Mouse (Mus musculus): ENCODE measurements around the gene Mgat3. TPM values are rescaled to one million over a fixed set of nuclear protein-coding genes. Genes with fewer than 3 reads are reported as not detected.
A peak's percentile ranks its signal among the peaks of the same experiment; 100 is the strongest.

The Mgat3 gene
- polyA plus RNA-seq, 1 experiment from 2014 or later: 5.8 TPM

DNA sequence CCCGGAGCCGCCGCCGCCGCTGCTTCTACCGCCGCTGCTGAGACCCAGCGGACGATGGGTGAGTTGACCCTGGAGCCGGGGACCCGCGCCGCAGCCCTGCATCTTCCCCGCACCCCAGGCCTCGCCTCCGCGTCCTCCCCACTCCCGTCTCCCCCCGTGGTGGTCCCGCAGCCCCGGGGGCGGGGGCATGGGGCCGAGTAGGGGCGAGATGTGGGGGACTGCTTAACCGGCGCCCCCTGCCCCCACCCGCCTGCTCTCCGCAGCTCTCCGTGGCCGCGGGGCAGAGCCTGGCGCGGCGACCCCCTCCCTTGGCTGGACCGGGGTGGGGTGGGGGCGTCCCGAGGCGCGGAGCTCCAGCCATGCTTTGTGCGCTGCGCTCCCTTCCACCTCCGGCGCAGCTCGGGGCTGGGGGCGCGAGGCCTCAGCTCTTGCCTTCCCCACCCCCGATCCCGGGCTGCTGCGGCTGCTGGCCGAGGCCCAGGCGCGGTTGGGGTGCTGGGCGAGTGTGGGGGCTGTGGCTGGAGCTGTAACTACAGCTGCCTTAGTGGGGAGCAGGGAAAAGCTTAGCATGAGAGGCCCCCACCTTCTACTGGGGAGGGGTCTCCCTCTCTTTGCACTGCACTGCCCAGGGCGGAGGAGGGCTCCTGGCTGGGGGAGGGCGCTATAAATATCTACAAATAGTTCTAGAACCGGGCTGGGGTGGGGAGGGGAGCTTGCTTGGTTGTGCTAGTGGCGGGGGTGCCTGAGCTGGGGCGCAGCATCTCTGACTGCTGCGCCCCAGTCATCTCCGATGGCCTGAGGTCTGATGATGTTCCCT lies 468 bp downstream of the Mgat3 start:
- ATAC-seq (ENCODE audit: low FRiP score, low TSS enrichment): no peak; the same call in 1 of the 2 replicates
- no peaks in the 10 kb centered on the region for H3K27me3 ChIP-seq (ENCODE audit: control insufficient read depth, insufficient read depth, low read length)
- H3K27ac ChIP-seq (replicated peaks): peak overlapping the region; percentile 86
- peak overlapping the region; percentile 96 for H3K4me2 ChIP-seq (replicated peaks; ENCODE audit: low read depth)
- 3% methylated on average over 28 of the region's 60 CpGs for WGBS
- H3K36me3 ChIP-seq (ENCODE audit: control insufficient read depth, insufficient read depth, low read length): no peaks in the 10 kb centered on the region
- 0 out of 2 replicates have a peak, but pooled peaks cover 4% of the 10 kb centered on the region for H3K4me1 ChIP-seq (replicated peaks; ENCODE audit: control insufficient read depth, insufficient read depth)
- H3K4me3 ChIP-seq (ENCODE audit: low read depth, low read length): peak overlapping the region; percentile 80
- H3K9ac ChIP-seq (ENCODE audit: low read length): peak overlapping the region; percentile 83
- no peaks in the 10 kb centered on the region for H3K9me3 ChIP-seq (ENCODE audit: control insufficient read depth, low read length)
- TF ChIP-seq EP300 (optimal IDR thresholded peaks at IDR 0.05) (no peak), CTCF (IDR thresholded peaks at IDR 0.05; ENCODE audit: low read depth) (no peak)
- peak; percentile 48 for DNase-seq (ENCODE audit: low spot score)

DNA sequence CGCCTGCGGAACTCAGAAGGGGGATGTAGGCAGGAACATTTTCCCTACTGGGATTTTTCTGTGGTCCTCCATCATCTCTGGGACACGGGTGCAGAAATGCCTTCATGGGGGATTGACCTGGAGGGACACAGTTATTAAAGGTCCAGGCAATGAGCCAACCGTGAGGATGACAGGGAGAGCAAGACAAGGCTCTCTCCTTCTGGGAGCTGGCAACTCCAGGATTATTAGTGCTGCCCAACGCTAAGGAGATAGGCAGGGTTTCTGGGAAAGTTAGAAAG lies 1.0 kb downstream of the Mgat3 start:
- 0 out of 2 replicates have a peak overlapping the region, but pooled peaks have one; percentile 86 for H3K27ac ChIP-seq (replicated peaks)
- no peaks in the 10 kb centered on the region for H3K27me3 ChIP-seq (ENCODE audit: control insufficient read depth, insufficient read depth, low read length)
- peak overlapping the region; percentile 96 for H3K4me2 ChIP-seq (replicated peaks; ENCODE audit: low read depth)
- ATAC-seq (ENCODE audit: low FRiP score, low TSS enrichment) (no peak), DNase-seq (ENCODE audit: low spot score) (no peak)
- H3K4me1 ChIP-seq (replicated peaks; ENCODE audit: control insufficient read depth, insufficient read depth): 0 out of 2 replicates have a peak, but pooled peaks cover 4% of the 10 kb centered on the region
- TF ChIP-seq EP300 (optimal IDR thresholded peaks at IDR 0.05) (no peak), CTCF (IDR thresholded peaks at IDR 0.05; ENCODE audit: low read depth) (no peak)
- H3K9ac ChIP-seq (ENCODE audit: low read length): peak overlapping the region; percentile 83
- peak overlapping the region; percentile 80 for H3K4me3 ChIP-seq (ENCODE audit: low read depth, low read length)
- no peaks in the 10 kb centered on the region for H3K36me3 ChIP-seq (ENCODE audit: control insufficient read depth, insufficient read depth, low read length)
- H3K9me3 ChIP-seq (ENCODE audit: control insufficient read depth, low read length): no peaks in the 10 kb centered on the region
- WGBS: 9% methylated on average over 5 of the region's 5 CpGs

DNA sequence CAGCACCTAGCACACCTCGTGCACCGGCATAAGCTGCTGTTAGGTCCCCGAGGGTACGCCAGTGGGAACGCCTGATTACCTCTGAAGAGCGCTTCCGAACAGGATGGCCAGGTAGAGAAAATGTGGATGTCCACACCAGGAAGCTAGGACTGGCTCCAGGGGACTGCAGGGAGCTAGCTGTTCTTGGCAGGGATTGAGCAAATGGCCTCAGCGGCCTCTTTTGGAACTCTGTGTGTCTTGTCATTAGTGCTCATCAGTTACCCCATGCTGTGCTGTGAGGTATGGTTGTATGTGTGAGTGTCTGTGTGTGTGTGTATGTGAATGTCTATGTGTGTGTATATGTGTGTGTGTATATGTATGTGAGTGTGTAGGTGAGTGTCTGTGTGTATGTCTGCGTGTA lies 1.8 kb downstream of the Mgat3 start:
- peak overlapping the region; percentile 96 for H3K4me2 ChIP-seq (replicated peaks; ENCODE audit: low read depth)
- ATAC-seq (ENCODE audit: low FRiP score, low TSS enrichment): no peak

DNA sequence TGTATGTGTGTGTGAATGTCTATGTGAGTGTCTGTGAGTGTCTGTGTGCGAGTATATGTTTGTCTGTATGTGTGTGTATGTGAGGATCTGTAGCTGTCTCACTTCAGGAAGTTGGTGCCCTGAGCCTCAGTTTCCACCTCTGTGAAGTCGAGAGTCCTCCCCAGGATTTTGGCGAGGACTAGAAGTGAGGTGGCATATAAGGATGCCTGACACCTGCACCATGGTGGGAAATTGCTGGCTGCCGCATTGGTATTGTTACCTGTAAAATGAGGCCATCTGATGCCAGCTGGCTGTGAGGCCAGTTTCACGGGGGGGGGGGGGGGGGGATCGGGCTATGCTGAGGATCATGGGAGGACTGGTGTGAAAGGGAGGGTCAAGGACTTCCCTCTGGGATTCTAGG lies 2.2 kb downstream of the Mgat3 start:
- TF ChIP-seq EP300 (optimal IDR thresholded peaks at IDR 0.05) (no peak), CTCF (IDR thresholded peaks at IDR 0.05; ENCODE audit: low read depth) (no peak)
- H3K4me1 ChIP-seq (replicated peaks; ENCODE audit: control insufficient read depth, insufficient read depth): 0 out of 2 replicates have a peak, but pooled peaks cover 4% of the 10 kb centered on the region
- no peaks in the 10 kb centered on the region for H3K27me3 ChIP-seq (ENCODE audit: control insufficient read depth, insufficient read depth, low read length)
- ATAC-seq (ENCODE audit: low FRiP score, low TSS enrichment): no peak
- no peak for DNase-seq (ENCODE audit: low spot score)
- H3K4me2 ChIP-seq (replicated peaks; ENCODE audit: low read depth): 0 out of 2 replicates have a peak overlapping the region, but pooled peaks have one; percentile 5
- H3K9me3 ChIP-seq (ENCODE audit: control insufficient read depth, low read length): no peaks in the 10 kb centered on the region
- WGBS: 72% methylated on average over 4 of the region's 6 CpGs
- H3K4me3 ChIP-seq (ENCODE audit: low read depth, low read length): no peak overlapping the region
- H3K36me3 ChIP-seq (ENCODE audit: control insufficient read depth, insufficient read depth, low read length): no peaks in the 10 kb centered on the region
- H3K9ac ChIP-seq (ENCODE audit: low read length): no peak overlapping the region
- no peak overlapping the region for H3K27ac ChIP-seq (replicated peaks)

More for the DNA sequence above, 1.8 kb downstream of the Mgat3 start:
- DNase-seq (ENCODE audit: low spot score): no peak
- TF ChIP-seq CTCF (IDR thresholded peaks at IDR 0.05; ENCODE audit: low read depth): no peak
- no peak for TF ChIP-seq EP300 (optimal IDR thresholded peaks at IDR 0.05)
- 0 out of 2 replicates have a peak, but pooled peaks cover 4% of the 10 kb centered on the region for H3K4me1 ChIP-seq (replicated peaks; ENCODE audit: control insufficient read depth, insufficient read depth)
- no peaks in the 10 kb centered on the region for H3K27me3 ChIP-seq (ENCODE audit: control insufficient read depth, insufficient read depth, low read length)
- no peak overlapping the region for H3K27ac ChIP-seq (replicated peaks)
- 79% methylated on average over 9 of the region's 9 CpGs for WGBS
- peak overlapping the region; percentile 80 for H3K4me3 ChIP-seq (ENCODE audit: low read depth, low read length)
- H3K9ac ChIP-seq (ENCODE audit: low read length): peak overlapping the region; percentile 38; the same call in 1 of the 2 replicates
- no peaks in the 10 kb centered on the region for H3K36me3 ChIP-seq (ENCODE audit: control insufficient read depth, insufficient read depth, low read length)
- no peaks in the 10 kb centered on the region for H3K9me3 ChIP-seq (ENCODE audit: control insufficient read depth, low read length)

DNA sequence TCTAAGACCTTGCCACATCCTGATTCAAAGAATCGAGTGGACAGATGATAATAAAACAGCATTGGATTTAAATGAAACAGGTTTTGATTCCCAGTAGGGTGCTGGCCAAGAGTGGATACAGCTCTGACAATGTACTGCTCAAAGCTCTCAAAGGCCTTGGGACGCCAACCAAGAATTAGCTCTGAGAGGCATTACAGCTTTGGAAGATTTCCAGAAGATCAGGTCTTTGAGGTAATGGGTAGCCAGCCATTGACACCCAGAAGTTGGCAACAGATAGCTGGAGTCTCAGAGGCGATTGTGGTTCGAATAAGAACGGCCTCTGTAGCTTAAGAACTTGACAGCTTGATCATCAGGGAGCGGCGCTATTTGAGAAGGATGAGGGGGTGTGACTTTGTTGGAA lies 8.0 kb downstream of the Mgat3 start:
- no peaks in the 10 kb centered on the region for H3K27me3 ChIP-seq (ENCODE audit: control insufficient read depth, insufficient read depth, low read length)
- no peak overlapping the region for H3K4me3 ChIP-seq (ENCODE audit: low read depth, low read length)
- ATAC-seq (ENCODE audit: low FRiP score, low TSS enrichment): no peak
- H3K9me3 ChIP-seq (ENCODE audit: control insufficient read depth, low read length): no peaks in the 10 kb centered on the region
- TF ChIP-seq EP300 (optimal IDR thresholded peaks at IDR 0.05) (no peak), CTCF (IDR thresholded peaks at IDR 0.05; ENCODE audit: low read depth) (no peak)
- DNase-seq (ENCODE audit: low spot score): no peak
- 80% methylated on average over 7 of the region's 7 CpGs for WGBS
- H3K36me3 ChIP-seq (ENCODE audit: control insufficient read depth, insufficient read depth, low read length): no peaks in the 10 kb centered on the region
- H3K27ac ChIP-seq (replicated peaks): no peak overlapping the region
- no peak overlapping the region for H3K4me2 ChIP-seq (replicated peaks; ENCODE audit: low read depth)
- no peak overlapping the region for H3K9ac ChIP-seq (ENCODE audit: low read length)
- H3K4me1 ChIP-seq (replicated peaks; ENCODE audit: control insufficient read depth, insufficient read depth): no peaks in the 10 kb centered on the region

DNA sequence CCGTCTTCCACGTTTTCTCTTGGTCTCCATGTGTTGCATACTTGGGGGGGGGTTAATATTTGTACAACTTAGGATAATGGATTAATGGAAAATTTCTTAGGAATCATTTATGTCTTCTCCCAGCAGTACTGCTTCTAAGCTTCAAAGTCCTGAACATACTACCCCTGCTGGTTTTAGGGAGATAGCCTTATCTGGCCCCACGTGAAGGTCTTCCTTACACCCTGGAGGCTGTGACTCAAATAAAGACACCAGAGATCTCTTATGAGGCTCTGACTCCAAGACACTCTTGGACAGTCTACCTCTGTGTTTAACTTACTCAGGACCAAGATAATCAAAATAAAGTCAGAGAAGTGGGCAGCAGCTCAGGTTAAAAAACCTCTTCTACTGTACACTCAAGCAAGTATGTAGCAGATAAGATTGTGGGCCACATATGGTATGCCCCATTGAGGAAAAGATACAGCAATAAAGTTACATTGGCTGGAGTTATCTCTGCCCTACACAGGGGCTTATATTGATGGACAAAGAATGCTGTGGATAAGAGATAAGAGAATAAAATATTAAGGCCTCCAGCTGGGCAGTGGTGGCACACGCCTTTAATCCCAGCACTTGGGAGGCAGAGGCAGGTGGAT lies 8.7 kb downstream of the Mgat3 start:
- TF ChIP-seq CTCF (IDR thresholded peaks at IDR 0.05; ENCODE audit: low read depth) (no peak), EP300 (optimal IDR thresholded peaks at IDR 0.05) (no peak)
- no peak for DNase-seq (ENCODE audit: low spot score)
- no peak overlapping the region for H3K27ac ChIP-seq (replicated peaks)
- no peaks in the 10 kb centered on the region for H3K9me3 ChIP-seq (ENCODE audit: control insufficient read depth, low read length)
- H3K9ac ChIP-seq (ENCODE audit: low read length): no peak overlapping the region
- no peak for ATAC-seq (ENCODE audit: low FRiP score, low TSS enrichment)
- H3K4me1 ChIP-seq (replicated peaks; ENCODE audit: control insufficient read depth, insufficient read depth): no peaks in the 10 kb centered on the region
- no peak overlapping the region for H3K4me3 ChIP-seq (ENCODE audit: low read depth, low read length)
- WGBS: 79% methylated on average over 4 of the region's 4 CpGs
- H3K36me3 ChIP-seq (ENCODE audit: control insufficient read depth, insufficient read depth, low read length): no peaks in the 10 kb centered on the region
- H3K27me3 ChIP-seq (ENCODE audit: control insufficient read depth, insufficient read depth, low read length): no peaks in the 10 kb centered on the region
- H3K4me2 ChIP-seq (replicated peaks; ENCODE audit: low read depth): no peak overlapping the region
